Mouse (Mus musculus) heart, embryonic 13.5 days (tissue): ENCODE measurements around the gene 1700020D05Rik. TPM values are rescaled to one million over a fixed set of nuclear protein-coding genes. Genes with fewer than 3 reads are reported as not detected.

Experiments
- ATAC-seq: fragments of 200-750 bp; cut with Nextera tagmentation; 2 replicates; pipeline ENCODE4 v1.8.0; 2017; ENCODE audit warnings: moderate TSS enrichment; ENCODE audit not compliant: insufficient number of reproducible peaks, low FRiP score, low TSS enrichment; ENCODE audit errors: extremely low read depth
- H3K27ac ChIP-seq: fragments of 300-500 bp; sonication (generic); replicated peaks from 2 replicates; pipeline ENCODE4 v1.5.1; 2015; ENCODE audit warnings: moderate library complexity, mild to moderate bottlenecking, inconsistent platforms
- H3K27me3 ChIP-seq: fragments of 300-500 bp; sonication (generic); replicated peaks from 2 replicates; pipeline ENCODE4 v1.6.1; 2015; ENCODE audit warnings: mild to moderate bottlenecking, inconsistent platforms
- H3K36me3 ChIP-seq: fragments of 300-500 bp; sonication (generic); 2 replicates; pipeline ENCODE4 v1.6.1; 2015; ENCODE audit warnings: mild to moderate bottlenecking, inconsistent platforms
- H3K4me1 ChIP-seq: fragments of 300-500 bp; sonication (generic); 2 replicates; pipeline ENCODE4 v1.6.1; 2015; ENCODE audit warnings: inconsistent platforms
- H3K4me2 ChIP-seq: fragments of 300-500 bp; sonication (generic); 2 replicates; pipeline ENCODE4 v1.6.1; 2015; ENCODE audit warnings: inconsistent platforms, mild to moderate bottlenecking, moderate library complexity
- H3K4me3 ChIP-seq: fragments of 300-500 bp; sonication (generic); 2 replicates; pipeline ENCODE4 v1.5.1; 2015; ENCODE audit warnings: moderate library complexity, mild to moderate bottlenecking, inconsistent platforms
- H3K9ac ChIP-seq: fragments of 300-500 bp; sonication (generic); 2 replicates; pipeline ENCODE4 v1.6.1; 2015; ENCODE audit warnings: inconsistent platforms, mild to moderate bottlenecking, moderate library complexity
- H3K9me3 ChIP-seq: fragments of 300-500 bp; sonication (generic); 2 replicates; pipeline ENCODE4 v1.6.1; 2016; ENCODE audit warnings: inconsistent platforms
- WGBS: fragments of 180-500 bp; shearing (Covaris S2); methylation state at CpG from one replicate; pipeline ENCODE4 v1.1.7; 2015; ENCODE audit warnings: mixed read lengths; 5-methylcytosine and 5-hydroxymethylcytosine counted together
- polyA plus RNA-seq: library from polyadenylated mRNA; unstranded; fragments of >200 nt; fragmentation: Nextera tagmentation; extraction: Ambion mirVana; gene quantifications from 2 replicates; pipeline ENCODE4 v1.2.1, GENCODE M21; 2015

The 1700020D05Rik gene
- polyA plus RNA-seq, 1 experiment from 2014 or later = not detected

- peaks cover 53% of the 10 kb centered on the region for H3K4me1 ChIP-seq
- peaks cover 39% of the 10 kb centered on the region for H3K36me3 ChIP-seq
- peak within 1 kb of the TSS; percentile 85 for H3K4me3 ChIP-seq
- H3K27me3 ChIP-seq = no peaks in the 10 kb centered on the region
- peak within 1 kb of the TSS; percentile 94 for H3K9ac ChIP-seq
- peak within 1 kb of the TSS; percentile 92 for H3K4me2 ChIP-seq
- peak within 1 kb of the TSS; percentile 93 for H3K27ac ChIP-seq
- no peaks in the 10 kb centered on the region for H3K9me3 ChIP-seq
- ATAC-seq = no peak
- WGBS = 13% methylated on average over 14 of the region's 14 CpGs
Observed at GRCm38 (mm10) chr19:5457746-5458442, 45.7 kb downstream of the 1700020D05Rik start, which contains the start of gene Ccdc85b. TSS of gene Ccdc85b (minus strand) at chr19:5457894.

DNA sequence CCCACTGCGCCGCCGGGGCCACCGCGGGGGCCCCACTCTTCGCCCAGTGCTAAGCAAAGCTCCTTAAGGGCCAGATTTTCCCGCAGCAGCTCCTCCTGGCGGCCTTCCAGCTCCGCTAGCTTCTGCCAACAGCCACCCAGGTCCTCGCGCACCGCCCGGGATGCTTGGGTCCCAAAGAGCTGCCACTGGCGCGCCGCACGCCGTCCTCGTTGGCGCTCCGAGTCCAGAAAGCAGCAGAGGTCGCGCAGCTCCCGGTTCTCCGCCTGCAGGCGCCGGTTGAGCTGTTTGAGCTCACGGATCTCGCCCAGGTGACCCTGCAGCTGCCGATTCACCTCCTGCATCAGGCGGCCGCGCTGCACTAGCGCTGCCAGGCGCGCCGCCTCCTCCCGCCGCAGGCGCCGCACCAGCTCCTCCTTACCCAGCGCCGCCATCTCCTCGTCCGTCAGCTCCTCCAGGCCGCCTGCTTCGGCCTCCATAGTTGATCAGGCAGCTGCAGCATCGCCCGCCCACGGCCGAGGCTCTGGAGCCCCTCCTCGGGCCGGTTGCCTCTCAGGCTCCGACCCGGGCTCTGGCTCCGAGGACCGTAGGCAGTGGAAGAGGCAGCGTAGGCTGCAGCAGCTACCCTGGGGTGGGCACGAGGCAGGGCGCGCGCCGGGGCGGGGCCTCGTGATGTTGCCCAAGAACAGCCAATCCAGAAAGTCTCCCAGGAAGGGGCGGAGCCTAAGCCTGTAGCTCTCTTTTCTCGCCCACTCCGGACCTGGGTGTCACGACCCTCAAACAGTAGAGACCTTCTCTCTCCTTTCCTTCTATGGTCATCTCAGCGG lies 46.5 kb downstream of the 1700020D05Rik start:
- Histone ChIP-seq H3K4me3 (peak overlapping the region; percentile 85), H3K4me1 (peaks cover 53% of the 10 kb centered on the region), H3K27me3 (no peaks in the 10 kb centered on the region), H3K4me2 (peak overlapping the region; percentile 92), H3K27ac (peak overlapping the region; percentile 93), H3K36me3 (peaks cover 32% of the 10 kb centered on the region), H3K9ac (peak overlapping the region; percentile 94), H3K9me3 (no peaks in the 10 kb centered on the region)
- ATAC-seq = peak; percentile 84
- under 1% methylated on average over 63 of the region's 70 CpGs for WGBS

DNA sequence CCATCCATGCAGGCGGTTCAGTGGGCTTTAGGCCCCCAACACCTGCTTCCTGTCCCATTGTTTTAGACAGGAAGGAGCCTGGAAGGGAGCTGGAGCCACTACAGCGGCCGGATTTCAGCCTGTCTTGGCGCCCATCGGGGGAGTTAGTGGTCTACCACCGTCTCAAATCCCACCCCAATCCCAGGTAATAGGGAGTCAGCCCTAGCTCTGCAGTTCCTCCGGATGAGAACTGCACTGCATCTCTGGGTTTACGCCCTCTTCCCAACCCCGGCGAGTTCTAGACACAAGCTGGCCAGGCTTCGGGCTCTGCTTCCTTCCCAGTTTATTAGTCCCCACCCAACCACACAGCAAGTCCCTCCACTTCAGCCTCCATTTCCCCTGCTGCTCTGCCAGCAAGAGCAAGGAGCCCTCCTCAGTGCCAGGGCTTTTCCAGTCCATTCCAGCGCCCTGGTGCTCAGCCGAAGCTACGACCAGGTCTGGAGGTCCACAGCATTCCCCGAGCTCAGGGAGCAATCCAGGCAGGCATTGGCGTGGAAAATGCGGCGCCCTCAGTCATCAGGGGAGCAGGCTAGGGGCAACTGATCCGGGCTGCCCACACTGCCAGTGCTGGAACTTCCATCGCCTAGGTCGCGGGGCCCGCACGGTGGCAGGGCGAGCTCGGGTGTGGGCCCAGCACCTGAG lies 47.2 kb downstream of the 1700020D05Rik start:
- WGBS = 2% methylated on average over 26 of the region's 26 CpGs
- Histone ChIP-seq H3K4me2 (peak overlapping the region; percentile 92), H3K36me3 (peaks cover 26% of the 10 kb centered on the region), H3K27me3 (peaks cover 4% of the 10 kb centered on the region), H3K9me3 (no peaks in the 10 kb centered on the region), H3K27ac (peak overlapping the region; percentile 93), H3K4me1 (peaks cover 46% of the 10 kb centered on the region), H3K4me3 (peak overlapping the region; percentile 85), H3K9ac (peak overlapping the region; percentile 94)
- no peak for ATAC-seq

- peak overlapping the region; percentile 85 for H3K4me3 ChIP-seq
- peak overlapping the region; percentile 93 for H3K27ac ChIP-seq
- H3K27me3 ChIP-seq = peaks cover 10% of the 10 kb centered on the region
- H3K9me3 ChIP-seq = no peaks in the 10 kb centered on the region
- peak overlapping the region; percentile 94 for H3K9ac ChIP-seq
- H3K4me2 ChIP-seq = peak overlapping the region; percentile 92
- peaks cover 26% of the 10 kb centered on the region for H3K36me3 ChIP-seq
- no peak for ATAC-seq
- 51% methylated on average over 8 of the region's 8 CpGs for WGBS
- peaks cover 41% of the 10 kb centered on the region for H3K4me1 ChIP-seq
Observed at GRCm38 (mm10) chr19:5455568-5455967, 48.0 kb downstream of the 1700020D05Rik start.

- H3K27ac ChIP-seq = peak overlapping the region; percentile 93; the same call in 1 of the 2 replicates
- peak overlapping the region; percentile 85 for H3K4me3 ChIP-seq
- no peak for ATAC-seq
- peak overlapping the region; percentile 94 for H3K9ac ChIP-seq
- H3K27me3 ChIP-seq = peaks cover 16% of the 10 kb centered on the region
- WGBS = 69% methylated on average over 12 of the region's 12 CpGs
- H3K4me1 ChIP-seq = peaks cover 41% of the 10 kb centered on the region
- H3K36me3 ChIP-seq = peaks cover 26% of the 10 kb centered on the region
- H3K9me3 ChIP-seq = no peaks in the 10 kb centered on the region
- peak overlapping the region; percentile 92 for H3K4me2 ChIP-seq
Observed at GRCm38 (mm10) chr19:5455037-5455436, 48.5 kb downstream of the 1700020D05Rik start.

Other genes with a start within 250 kb of the 1700020D05Rik start
- gene Pacs1, start 230.7 kb downstream of the 1700020D05Rik start, polyA plus RNA-seq = 17.7 and 18.6 TPM in 2 replicates
- 210 and 227 TPM in 2 replicates for gene Sf3b2, start 208.3 kb downstream of the 1700020D05Rik start, polyA plus RNA-seq
- gene Gal3st3, start 205.5 kb downstream of the 1700020D05Rik start, polyA plus RNA-seq = 4.5 and 5.9 TPM in 2 replicates
- gene Catsper1, start 168.0 kb downstream of the 1700020D05Rik start, polyA plus RNA-seq = not detected in 2 replicates
- 0.28 and 0.73 TPM in 2 replicates for gene Cst6, start 154.2 kb downstream of the 1700020D05Rik start, polyA plus RNA-seq
- 40.5 and 43.7 TPM in 2 replicates for gene Eif1ad, start 137.0 kb downstream of the 1700020D05Rik start, polyA plus RNA-seq
- gene Banf1, start 136.6 kb downstream of the 1700020D05Rik start, polyA plus RNA-seq = 399 and 477 TPM in 2 replicates
- gene Sart1, start 115.1 kb downstream of the 1700020D05Rik start, polyA plus RNA-seq = 40.7 and 41.9 TPM in 2 replicates
- 1.6 and 2.2 TPM in 2 replicates for gene Tsga10ip, start 101.3 kb downstream of the 1700020D05Rik start, polyA plus RNA-seq
- 190 and 213 TPM in 2 replicates for gene Drap1, start 78.8 kb downstream of the 1700020D05Rik start, polyA plus RNA-seq
- gene AI837181, start 78.6 kb downstream of the 1700020D05Rik start, polyA plus RNA-seq = 38.3 and 40.9 TPM in 2 replicates
- not detected in 2 replicates for gene Fosl1, start 56.2 kb downstream of the 1700020D05Rik start, polyA plus RNA-seq
- 7.6 and 8.1 TPM in 2 replicates for gene Ccdc85b, start 45.9 kb downstream of the 1700020D05Rik start, polyA plus RNA-seq
- 87.4 and 93.1 TPM in 2 replicates for gene Fibp, start 43.2 kb downstream of the 1700020D05Rik start, polyA plus RNA-seq
- 0.56 and 1.7 TPM in 2 replicates for gene Ctsw, start 35.3 kb downstream of the 1700020D05Rik start, polyA plus RNA-seq
- gene Efemp2, start 29.8 kb downstream of the 1700020D05Rik start, polyA plus RNA-seq = 74.0 and 80.7 TPM in 2 replicates
- gene Mus81, start 15.4 kb downstream of the 1700020D05Rik start, polyA plus RNA-seq = 36.8 and 38.9 TPM in 2 replicates
- 1,825 and 1,925 TPM in 2 replicates for gene Cfl1, start 13.3 kb downstream of the 1700020D05Rik start, polyA plus RNA-seq
- 13.5 and 14.8 TPM in 2 replicates for gene Snx32, start 6.8 kb upstream of the 1700020D05Rik start, polyA plus RNA-seq
- gene Ovol1, start 56.9 kb upstream of the 1700020D05Rik start, polyA plus RNA-seq = 0.07 and 0.13 TPM in 2 replicates
- 2.2 and 2.7 TPM in 2 replicates for gene Ap5b1, start 64.2 kb upstream of the 1700020D05Rik start, polyA plus RNA-seq
- gene Rnaseh2c, start 98.1 kb upstream of the 1700020D05Rik start, polyA plus RNA-seq = 109 and 113 TPM in 2 replicates
- gene Kat5, start 106.5 kb upstream of the 1700020D05Rik start, polyA plus RNA-seq = 31.0 and 31.5 TPM in 2 replicates
- gene Rela, start 133.7 kb upstream of the 1700020D05Rik start, polyA plus RNA-seq = 35.9 and 37.4 TPM in 2 replicates
- gene Sipa1, start 159.9 kb upstream of the 1700020D05Rik start, polyA plus RNA-seq = 21.9 and 23.2 TPM in 2 replicates
- gene Map3k11, start 185.0 kb upstream of the 1700020D05Rik start, polyA plus RNA-seq = 23.2 and 24.0 TPM in 2 replicates
- 13.6 and 14.9 TPM in 2 replicates for gene Pcnx3, start 185.1 kb upstream of the 1700020D05Rik start, polyA plus RNA-seq
- gene Kcnk7, start 200.6 kb upstream of the 1700020D05Rik start, polyA plus RNA-seq = 0.29 TPM in 1 of 2 replicates, not detected in the other
- gene Ehbp1l1, start 222.5 kb upstream of the 1700020D05Rik start, polyA plus RNA-seq = 85.9 and 96.8 TPM in 2 replicates
- 79.7 and 82.6 TPM in 2 replicates for gene Fam89b, start 225.9 kb upstream of the 1700020D05Rik start, polyA plus RNA-seq
- gene Ltbp3, start 237.1 kb upstream of the 1700020D05Rik start, polyA plus RNA-seq = 22.5 and 24.7 TPM in 2 replicates